Mouse (Mus musculus): Measurements from ENCODE around the gene BC107364. TPM values are rescaled to one million over a fixed set of nuclear protein-coding genes. Genes with fewer than 3 reads are reported as not detected.
"Not testable (repeated sequence)": the region's sequence is repeated elsewhere in the genome, so short reads cannot be mapped to it uniquely, and the experiment has no call there.

Gene BC107364
- polyA plus RNA-seq, 1 experiment from 2014 or later, result not detected

GRCm38 (mm10) chr3:96483044-96483443 is 30.9 kb upstream of the BC107364 start:
- not testable (repeated sequence) for H3K9ac ChIP-seq; H3K4me3 ChIP-seq; H3K4me1 ChIP-seq; ATAC-seq (ENCODE audit: low FRiP score, low read depth); H3K4me2 ChIP-seq (replicated peaks); H3K27ac ChIP-seq; H3K36me3 ChIP-seq; H3K9me3 ChIP-seq; H3K27me3 ChIP-seq (replicated peaks)
- 52% methylated on average over 7 of the region's 7 CpGs for WGBS

- Histone ChIP-seq H3K27ac (no peak overlapping the region), H3K36me3 (no peaks in the 10 kb centered on the region), H3K9me3 (no peaks in the 10 kb centered on the region), H3K27me3 (replicated peaks) (peaks cover 14% of the 10 kb centered on the region), H3K9ac (no peak overlapping the region), H3K4me1 (no peaks in the 10 kb centered on the region), H3K4me3 (no peak overlapping the region), H3K4me2 (replicated peaks) (no peak overlapping the region)
- ATAC-seq (ENCODE audit: low FRiP score, low read depth), result no peak
- WGBS, result 86% methylated on average over 13 of the region's 13 CpGs
Measured at GRCm38 (mm10) chr3:96482451-96482850, 30.3 kb upstream of the BC107364 start.

- 88% methylated on average over 3 of the region's 3 CpGs for WGBS
- Histone ChIP-seq H3K36me3 (no peaks in the 10 kb centered on the region), H3K9me3 (no peaks in the 10 kb centered on the region), H3K4me1 (no peaks in the 10 kb centered on the region), H3K27me3 (replicated peaks) (peaks cover 18% of the 10 kb centered on the region), H3K4me2 (replicated peaks) (no peak overlapping the region), H3K9ac (no peak overlapping the region), H3K4me3 (no peak overlapping the region), H3K27ac (no peak overlapping the region)
- no peak for ATAC-seq (ENCODE audit: low FRiP score, low read depth)
Measured at GRCm38 (mm10) chr3:96481856-96482255, 29.8 kb upstream of the BC107364 start.

- H3K4me2 ChIP-seq (replicated peaks), result no peak overlapping the region
- whole genome bisulfite sequencing, result 83% methylated on average over 4 of the region's 4 CpGs
- no peak overlapping the region for H3K4me3 ChIP-seq
- H3K27ac ChIP-seq, result no peak overlapping the region
- H3K9me3 ChIP-seq, result no peaks in the 10 kb centered on the region
- H3K27me3 ChIP-seq (replicated peaks), result peaks cover 26% of the 10 kb centered on the region
- no peaks in the 10 kb centered on the region for H3K36me3 ChIP-seq
- no peak overlapping the region for H3K9ac ChIP-seq
- H3K4me1 ChIP-seq, result no peaks in the 10 kb centered on the region
- ATAC-seq (ENCODE audit: low FRiP score, low read depth), result no peak
Measured at GRCm38 (mm10) chr3:96480684-96481270, 28.7 kb upstream of the BC107364 start.

GRCm38 (mm10) chr3:96479249-96479648 is 27.1 kb upstream of the BC107364 start:
- H3K4me1 ChIP-seq, result peaks cover 7% of the 10 kb centered on the region
- H3K9me3 ChIP-seq, result no peaks in the 10 kb centered on the region
- H3K27ac ChIP-seq, result no peak overlapping the region
- H3K4me3 ChIP-seq, result no peak overlapping the region
- peaks cover 36% of the 10 kb centered on the region for H3K27me3 ChIP-seq (replicated peaks)
- H3K36me3 ChIP-seq, result no peaks in the 10 kb centered on the region
- no peak overlapping the region for H3K9ac ChIP-seq
- ATAC-seq (ENCODE audit: low FRiP score, low read depth), result no peak
- H3K4me2 ChIP-seq (replicated peaks), result no peak overlapping the region
- WGBS, result 27% methylated on average over 3 of the region's 3 CpGs

GRCm38 (mm10) chr3:96477558-96477957 is 25.5 kb upstream of the BC107364 start:
- Histone ChIP-seq H3K4me1 (peaks cover 7% of the 10 kb centered on the region), H3K27me3 (replicated peaks) (peaks cover 47% of the 10 kb centered on the region), H3K36me3 (no peaks in the 10 kb centered on the region), H3K9ac (no peak overlapping the region), H3K4me3 (no peak overlapping the region), H3K27ac (no peak overlapping the region), H3K4me2 (replicated peaks) (no peak overlapping the region), H3K9me3 (no peaks in the 10 kb centered on the region)
- ATAC-seq (ENCODE audit: low FRiP score, low read depth), result no peak
- WGBS, result 73% methylated on average over 6 of the region's 6 CpGs

GRCm38 (mm10) chr3:96477084-96477483 is 25.0 kb upstream of the BC107364 start:
- Histone ChIP-seq H3K27ac (no peak overlapping the region), H3K36me3 (no peaks in the 10 kb centered on the region), H3K9me3 (no peaks in the 10 kb centered on the region), H3K9ac (no peak overlapping the region), H3K4me3 (no peak overlapping the region), H3K4me1 (peaks cover 7% of the 10 kb centered on the region), H3K27me3 (replicated peaks) (peaks cover 48% of the 10 kb centered on the region), H3K4me2 (replicated peaks) (no peak overlapping the region)
- ATAC-seq (ENCODE audit: low FRiP score, low read depth), result no peak
- WGBS, result 51% methylated on average over 3 of the region's 3 CpGs

GRCm38 (mm10) chr3:96474909-96475655 is 23.0 kb upstream of the BC107364 start:
- peak overlapping the region; percentile 35 for H3K4me3 ChIP-seq
- H3K4me1 ChIP-seq, result peaks cover 7% of the 10 kb centered on the region
- peaks cover 48% of the 10 kb centered on the region for H3K27me3 ChIP-seq (replicated peaks)
- peak overlapping the region; percentile 33; the same call in 1 of the 2 replicates for H3K9ac ChIP-seq
- H3K36me3 ChIP-seq, result no peaks in the 10 kb centered on the region
- no peak for ATAC-seq (ENCODE audit: low FRiP score, low read depth)
- H3K9me3 ChIP-seq, result no peaks in the 10 kb centered on the region
- WGBS, result 2% methylated on average over 44 of the region's 44 CpGs
- peak overlapping the region; percentile 73 for H3K4me2 ChIP-seq (replicated peaks)
- no peak overlapping the region for H3K27ac ChIP-seq

- not testable (repeated sequence) for H3K4me3 ChIP-seq; H3K9ac ChIP-seq; H3K9me3 ChIP-seq; H3K4me2 ChIP-seq (replicated peaks); H3K27ac ChIP-seq; H3K36me3 ChIP-seq; ATAC-seq (ENCODE audit: low FRiP score, low read depth); H3K4me1 ChIP-seq
- peaks cover 48% of the 10 kb centered on the region for H3K27me3 ChIP-seq (replicated peaks)
- WGBS, result 77% methylated on average over 3 of the region's 3 CpGs
Measured at GRCm38 (mm10) chr3:96473556-96473955, 21.4 kb upstream of the BC107364 start.

GRCm38 (mm10) chr3:96472066-96472465 is 20.0 kb upstream of the BC107364 start:
- 91% methylated on average over 5 of the region's 5 CpGs for WGBS

GRCm38 (mm10) chr3:96469626-96470025 is 17.5 kb upstream of the BC107364 start:
- Histone ChIP-seq H3K4me1 (peaks cover under 1% of the 10 kb centered on the region; the same call in 1 of the 2 replicates), H3K9me3 (no peaks in the 10 kb centered on the region), H3K36me3 (no peaks in the 10 kb centered on the region), H3K27me3 (replicated peaks) (peaks cover 24% of the 10 kb centered on the region), H3K27ac (no peak overlapping the region), H3K9ac (no peak overlapping the region), H3K4me3 (no peak overlapping the region), H3K4me2 (replicated peaks) (no peak overlapping the region)
- WGBS, result 77% methylated on average over 3 of the region's 3 CpGs
- ATAC-seq (ENCODE audit: low FRiP score, low read depth), result no peak

More at GRCm38 (mm10) chr3:96472066-96472465, 20.0 kb upstream of the BC107364 start:
- Histone ChIP-seq H3K9me3 (no peaks in the 10 kb centered on the region), H3K27ac (no peak overlapping the region), H3K4me1 (peaks cover 7% of the 10 kb centered on the region), H3K27me3 (replicated peaks) (peaks cover 41% of the 10 kb centered on the region), H3K9ac (no peak overlapping the region), H3K4me2 (replicated peaks) (no peak overlapping the region), H3K36me3 (no peaks in the 10 kb centered on the region), H3K4me3 (no peak overlapping the region)
- ATAC-seq (ENCODE audit: low FRiP score, low read depth), result no peak

GRCm38 (mm10) chr3:96468335-96468734 is 16.2 kb upstream of the BC107364 start:
- not testable (repeated sequence) for H3K9me3 ChIP-seq; H3K27ac ChIP-seq; H3K4me1 ChIP-seq; H3K4me3 ChIP-seq; H3K36me3 ChIP-seq; H3K4me2 ChIP-seq (replicated peaks); ATAC-seq (ENCODE audit: low FRiP score, low read depth); H3K9ac ChIP-seq
- H3K27me3 ChIP-seq (replicated peaks), result peaks cover 17% of the 10 kb centered on the region
- 88% methylated on average over 3 of the region's 3 CpGs for WGBS

- Histone ChIP-seq H3K4me2 (replicated peaks) (no peak overlapping the region), H3K9ac (no peak overlapping the region), H3K27me3 (replicated peaks) (peaks cover 13% of the 10 kb centered on the region), H3K4me3 (no peak overlapping the region), H3K4me1 (peaks cover 4% of the 10 kb centered on the region; the same call in 1 of the 2 replicates), H3K27ac (no peak overlapping the region), H3K9me3 (no peaks in the 10 kb centered on the region), H3K36me3 (no peaks in the 10 kb centered on the region)
- ATAC-seq (ENCODE audit: low FRiP score, low read depth), result no peak
- 89% methylated on average over 8 of the region's 8 CpGs for WGBS
Measured at GRCm38 (mm10) chr3:96467641-96468040, 15.5 kb upstream of the BC107364 start.
